Mouse (Mus musculus) midbrain, embryonic 12.5 days (tissue): Measurements from ENCODE around the gene Tnfrsf1a. TPM values are rescaled to one million over a fixed set of nuclear protein-coding genes. Genes with fewer than 3 reads are reported as not detected.

Experiments used
- ATAC-seq: fragments of 200-750 bp; cut with Nextera tagmentation; 2 replicates; pipeline ENCODE4 v1.8.0; 2017; ENCODE audit warnings: low read depth, moderate TSS enrichment, moderate library complexity; ENCODE audit not compliant: low FRiP score
- H3K27ac ChIP-seq: fragments of 300-500 bp; sonication (generic); replicated peaks from 2 replicates; pipeline ENCODE4 v1.5.1; 2016; ENCODE audit warnings: mild to moderate bottlenecking
- H3K27me3 ChIP-seq: fragments of 300-500 bp; sonication (generic); 2 replicates; pipeline ENCODE4 v1.6.1; 2016; ENCODE audit warnings: mild to moderate bottlenecking
- H3K36me3 ChIP-seq: fragments of 300-500 bp; sonication (generic); 2 replicates; pipeline ENCODE4 v1.6.1; 2016
- H3K4me1 ChIP-seq: fragments of 300-500 bp; sonication (generic); 2 replicates; pipeline ENCODE4 v1.6.1; 2016
- H3K4me2 ChIP-seq: fragments of 300-500 bp; sonication (generic); replicated peaks from 2 replicates; pipeline ENCODE4 v1.6.1; 2016; ENCODE audit warnings: mild to moderate bottlenecking, moderate library complexity
- H3K4me3 ChIP-seq: fragments of 300-500 bp; sonication (generic); 2 replicates; pipeline ENCODE4 v1.5.1; 2016; ENCODE audit warnings: mild to moderate bottlenecking
- H3K9ac ChIP-seq: fragments of 300-500 bp; sonication (generic); replicated peaks from 2 replicates; pipeline ENCODE4 v1.6.1; 2016; ENCODE audit warnings: mild to moderate bottlenecking, moderate library complexity
- H3K9me3 ChIP-seq: fragments of 300-500 bp; sonication (generic); 2 replicates; pipeline ENCODE4 v1.6.1; 2016; ENCODE audit warnings: mild to moderate bottlenecking
- WGBS: fragments of 180-500 bp; shearing (Covaris S2); methylation state at CpG from one replicate; pipeline ENCODE4 v1.1.7; 2016; 5-methylcytosine and 5-hydroxymethylcytosine counted together
- polyA plus RNA-seq: library from polyadenylated mRNA; unstranded; fragments of >200 nt; fragmentation: Nextera tagmentation; extraction: Ambion mirVana; gene quantifications from 2 replicates; pipeline ENCODE4 v1.2.1, GENCODE M21; 2016

The Tnfrsf1a gene
- polyA plus RNA-seq, 1 experiment from 2014 or later, result 22.8 TPM

DNA sequence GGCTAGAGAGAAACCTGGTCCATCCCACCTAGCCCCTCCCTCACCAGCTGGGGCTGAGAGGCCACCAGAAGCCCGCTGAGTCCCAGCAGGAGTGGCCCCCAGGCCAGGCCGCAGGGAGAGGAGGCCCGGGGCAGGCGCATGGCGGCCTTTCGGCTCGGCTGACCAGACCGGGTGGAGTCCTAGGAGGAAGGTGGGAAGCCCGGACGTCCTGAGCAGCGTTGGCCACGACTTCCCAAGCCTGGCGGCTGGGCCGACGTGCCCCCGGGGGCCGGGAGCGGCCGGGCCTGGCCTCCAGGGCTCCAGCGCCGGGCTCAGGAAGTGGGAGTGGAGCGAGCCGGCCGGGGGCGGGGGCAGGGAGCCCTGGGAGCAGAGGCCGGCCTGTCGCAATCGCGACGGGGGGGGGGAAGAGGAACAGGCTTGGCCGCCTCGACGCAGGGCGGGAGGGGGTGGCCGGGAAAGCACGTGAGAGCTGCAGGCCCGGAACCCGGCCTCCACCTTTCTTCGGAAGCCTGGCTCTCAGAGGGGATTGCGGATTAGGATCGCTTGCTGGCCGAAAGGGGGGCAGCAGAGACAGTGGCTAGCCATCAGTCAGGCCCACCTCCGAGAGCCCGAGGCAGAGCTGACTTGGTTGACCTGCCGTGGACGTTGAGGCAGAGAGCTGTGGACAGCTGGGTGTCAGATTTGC is 35.5 kb upstream of the Tnfrsf1a start, which contains the start of gene Ltbr:
TSS of gene Ltbr (minus strand) at position 340 of the 685 bp plus-strand sequence.
- H3K4me3 ChIP-seq, result peak within 1 kb of the TSS; percentile 43
- peak; percentile 60 for ATAC-seq
- peak within 1 kb of the TSS; percentile 71 for H3K9ac ChIP-seq
- H3K4me1 ChIP-seq, result peaks cover 23% of the 10 kb centered on the region
- peaks cover 16% of the 10 kb centered on the region; the same call in 1 of the 2 replicates for H3K27me3 ChIP-seq
- H3K36me3 ChIP-seq, result no peaks in the 10 kb centered on the region
- 2% methylated on average over 38 of the region's 46 CpGs for WGBS
- no peak within 1 kb of the TSS; the same call in 1 of the 2 replicates for H3K27ac ChIP-seq
- peak within 1 kb of the TSS; percentile 69 for H3K4me2 ChIP-seq
- no peaks in the 10 kb centered on the region for H3K9me3 ChIP-seq

DNA sequence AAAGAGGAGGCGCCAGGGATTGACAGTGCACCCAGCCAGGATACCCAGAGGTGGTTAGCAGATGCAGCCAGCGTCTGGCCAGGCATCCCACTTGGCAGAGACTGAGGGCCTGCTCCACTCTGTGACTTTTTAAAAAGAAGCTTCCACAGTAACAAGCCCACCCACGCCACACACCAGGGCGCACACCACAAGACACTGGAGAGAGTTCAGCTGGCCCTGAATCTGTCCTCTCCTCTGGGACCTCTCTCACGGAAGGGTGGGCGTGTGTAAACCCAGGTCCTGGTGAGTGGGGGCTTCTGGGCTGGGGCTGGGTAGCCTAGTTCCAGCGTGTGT is 35.0 kb upstream of the Tnfrsf1a start:
- H3K27me3 ChIP-seq, result peaks cover 22% of the 10 kb centered on the region
- peak overlapping the region; percentile 71 for H3K9ac ChIP-seq
- no peaks in the 10 kb centered on the region for H3K9me3 ChIP-seq
- ATAC-seq, result no peak; the same call in 1 of the 2 replicates
- H3K4me2 ChIP-seq, result peak overlapping the region; percentile 69
- peak overlapping the region; percentile 43 for H3K4me3 ChIP-seq
- peaks cover 18% of the 10 kb centered on the region for H3K4me1 ChIP-seq
- 41% methylated on average over 7 of the region's 7 CpGs for WGBS
- H3K27ac ChIP-seq, result no peak overlapping the region
- H3K36me3 ChIP-seq, result no peaks in the 10 kb centered on the region

DNA sequence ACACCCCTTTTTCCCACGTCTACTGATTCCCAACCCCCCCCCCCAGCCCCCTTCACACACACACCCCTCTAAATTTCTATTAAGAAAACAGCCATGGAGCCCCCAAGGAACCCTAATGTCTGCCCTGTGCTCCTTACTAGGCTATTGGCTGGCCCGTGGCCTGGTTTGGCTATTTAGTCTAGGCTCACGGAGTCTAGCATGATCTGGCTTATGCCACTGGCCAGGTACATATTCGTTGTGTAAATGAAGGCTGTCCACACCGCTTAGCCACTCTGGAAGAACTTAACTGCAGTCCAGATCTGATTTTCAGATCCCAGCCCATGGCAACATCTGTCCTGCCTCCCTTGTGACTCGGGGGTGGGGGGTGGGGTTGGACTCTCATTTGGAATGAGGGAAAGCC is 34.4 kb upstream of the Tnfrsf1a start:
- 84% methylated on average over 6 of the region's 6 CpGs for WGBS
- no peak overlapping the region for H3K4me3 ChIP-seq
- H3K27me3 ChIP-seq, result peaks cover 27% of the 10 kb centered on the region
- H3K9ac ChIP-seq, result no peak overlapping the region
- H3K27ac ChIP-seq, result no peak overlapping the region
- peaks cover 15% of the 10 kb centered on the region for H3K4me1 ChIP-seq
- ATAC-seq, result no peak
- H3K36me3 ChIP-seq, result no peaks in the 10 kb centered on the region
- no peaks in the 10 kb centered on the region for H3K9me3 ChIP-seq
- no peak overlapping the region for H3K4me2 ChIP-seq

DNA sequence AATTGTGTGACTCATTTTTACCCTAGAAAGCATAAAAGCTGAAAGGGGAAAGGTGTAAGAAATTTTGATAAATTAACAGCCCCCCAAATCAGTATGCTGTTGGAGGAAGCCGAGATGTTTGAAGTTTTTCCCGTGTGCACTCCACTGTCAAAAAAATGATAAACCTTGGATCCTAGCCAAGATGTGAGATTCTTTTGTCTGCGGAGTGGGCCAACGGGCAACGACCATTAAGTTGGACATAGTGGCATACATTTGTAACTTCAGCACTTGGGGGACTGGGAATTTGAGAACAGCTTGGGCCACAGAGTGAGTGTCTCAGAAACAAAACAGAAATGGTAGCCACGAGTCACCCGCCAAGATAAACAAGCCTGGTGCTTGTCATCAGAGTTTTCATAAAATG is 32.1 kb upstream of the Tnfrsf1a start:
- Histone ChIP-seq H3K4me1 (peaks cover 22% of the 10 kb centered on the region), H3K9ac (no peak overlapping the region), H3K9me3 (no peaks in the 10 kb centered on the region), H3K4me2 (no peak overlapping the region), H3K27ac (no peak overlapping the region), H3K4me3 (no peak overlapping the region), H3K27me3 (peaks cover 50% of the 10 kb centered on the region), H3K36me3 (no peaks in the 10 kb centered on the region)
- WGBS, result 80% methylated on average over 7 of the region's 7 CpGs
- ATAC-seq, result no peak

DNA sequence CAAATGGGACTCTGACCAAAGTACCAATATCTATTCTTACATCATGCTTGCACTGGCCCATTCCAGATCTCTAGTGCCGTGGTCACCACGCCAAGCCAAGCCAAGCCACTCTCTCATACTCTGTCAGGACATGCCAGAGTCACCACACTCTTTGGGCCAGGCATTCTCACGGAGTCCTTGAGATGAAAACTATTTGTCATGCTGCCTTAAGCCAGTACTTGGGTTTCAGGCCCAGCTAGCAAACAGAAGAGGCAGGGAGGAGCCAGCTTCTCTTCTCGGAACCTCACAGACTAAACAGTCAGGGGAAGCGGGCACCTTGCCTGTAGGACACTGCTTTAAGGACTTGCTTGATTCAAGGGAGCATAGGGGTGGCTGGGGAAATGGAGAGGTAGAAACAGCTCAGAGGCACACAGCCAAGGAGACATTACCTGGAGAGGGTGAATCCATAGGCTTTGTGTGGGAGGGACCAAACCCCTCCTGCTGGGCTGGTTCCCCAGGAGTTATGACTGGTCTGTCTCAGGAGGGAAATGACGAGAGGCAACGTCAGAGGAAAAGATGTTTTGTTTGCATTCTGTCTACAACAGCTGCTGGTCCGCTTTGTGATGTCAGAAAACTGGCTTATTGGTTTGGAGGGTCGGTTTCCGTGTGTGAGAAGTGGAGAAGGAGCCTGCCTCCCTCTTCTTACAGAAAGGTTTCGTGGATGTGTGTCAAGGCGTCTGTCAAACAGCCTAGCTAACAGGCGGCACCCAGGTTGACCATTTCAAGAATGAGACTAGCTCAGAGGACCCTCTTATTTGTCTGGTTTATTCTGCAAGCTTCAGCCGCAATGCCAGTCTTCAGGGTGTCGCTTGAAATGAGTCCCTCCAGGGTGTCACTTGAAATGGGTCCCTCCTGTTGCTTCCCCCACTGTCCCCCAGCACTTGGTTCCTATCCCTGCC is 29.9 kb upstream of the Tnfrsf1a start:
- Histone ChIP-seq H3K27me3 (peaks cover 65% of the 10 kb centered on the region), H3K4me3 (no peak overlapping the region), H3K4me2 (no peak overlapping the region), H3K27ac (no peak overlapping the region), H3K36me3 (no peaks in the 10 kb centered on the region), H3K4me1 (peaks cover 9% of the 10 kb centered on the region), H3K9me3 (no peaks in the 10 kb centered on the region), H3K9ac (no peak overlapping the region)
- no peak for ATAC-seq
- WGBS, result 65% methylated on average over 15 of the region's 15 CpGs

DNA sequence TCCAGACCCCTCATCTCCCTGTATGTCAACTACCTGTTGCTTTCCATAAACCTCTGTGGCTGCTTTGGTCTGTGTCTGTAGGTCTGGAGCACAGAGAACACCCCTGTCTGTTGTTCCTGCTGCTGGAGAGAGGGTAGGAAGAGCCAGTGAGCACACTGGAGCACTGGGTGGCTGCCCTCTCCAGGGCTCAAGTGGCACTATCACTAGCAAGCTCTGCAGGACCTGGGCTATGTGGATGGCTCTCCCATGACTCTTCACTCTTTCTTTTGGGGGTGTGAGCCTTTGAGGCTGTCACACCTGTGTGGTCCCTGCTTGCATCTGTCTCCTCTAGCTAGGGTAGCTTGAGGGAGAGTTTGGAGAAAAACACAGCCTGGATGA is 29.3 kb upstream of the Tnfrsf1a start:
- Histone ChIP-seq H3K4me3 (no peak overlapping the region), H3K27me3 (peaks cover 62% of the 10 kb centered on the region), H3K9me3 (no peaks in the 10 kb centered on the region), H3K4me1 (peaks cover 6% of the 10 kb centered on the region; the same call in 1 of the 2 replicates), H3K4me2 (no peak overlapping the region), H3K27ac (no peak overlapping the region), H3K36me3 (no peaks in the 10 kb centered on the region), H3K9ac (no peak overlapping the region)
- ATAC-seq, result no peak

DNA sequence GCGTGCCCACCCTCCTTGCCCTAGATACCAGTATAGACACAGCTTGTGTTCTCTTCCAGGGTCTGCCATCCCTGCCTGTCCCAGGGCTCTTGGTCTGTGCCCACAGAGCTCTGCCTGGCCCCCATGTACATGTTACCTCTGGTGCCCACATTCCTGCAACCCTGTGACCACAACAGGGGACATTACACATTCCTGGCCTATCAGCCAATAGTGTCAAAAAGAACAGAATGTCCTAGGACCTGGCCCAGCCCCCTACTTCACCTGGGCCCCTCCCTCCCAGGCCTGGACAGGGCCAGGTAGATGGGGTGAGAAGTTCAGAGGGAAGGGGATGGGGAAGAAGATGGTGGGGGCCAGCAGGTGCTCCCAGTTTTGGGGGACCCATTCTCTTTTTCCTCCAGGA is 28.8 kb upstream of the Tnfrsf1a start, which contains the start of gene Scnn1a:
TSS of gene Scnn1a (plus strand) at position 337 of the 400 bp plus-strand sequence.
- Histone ChIP-seq H3K9ac (no peak within 1 kb of the TSS), H3K4me1 (peaks cover 6% of the 10 kb centered on the region; the same call in 1 of the 2 replicates), H3K27me3 (peaks cover 62% of the 10 kb centered on the region), H3K4me2 (no peak within 1 kb of the TSS), H3K9me3 (no peaks in the 10 kb centered on the region), H3K36me3 (no peaks in the 10 kb centered on the region), H3K27ac (no peak within 1 kb of the TSS), H3K4me3 (no peak within 1 kb of the TSS)
- WGBS, result 71% methylated on average over 1 of the region's 1 CpGs
- no peak for ATAC-seq

DNA sequence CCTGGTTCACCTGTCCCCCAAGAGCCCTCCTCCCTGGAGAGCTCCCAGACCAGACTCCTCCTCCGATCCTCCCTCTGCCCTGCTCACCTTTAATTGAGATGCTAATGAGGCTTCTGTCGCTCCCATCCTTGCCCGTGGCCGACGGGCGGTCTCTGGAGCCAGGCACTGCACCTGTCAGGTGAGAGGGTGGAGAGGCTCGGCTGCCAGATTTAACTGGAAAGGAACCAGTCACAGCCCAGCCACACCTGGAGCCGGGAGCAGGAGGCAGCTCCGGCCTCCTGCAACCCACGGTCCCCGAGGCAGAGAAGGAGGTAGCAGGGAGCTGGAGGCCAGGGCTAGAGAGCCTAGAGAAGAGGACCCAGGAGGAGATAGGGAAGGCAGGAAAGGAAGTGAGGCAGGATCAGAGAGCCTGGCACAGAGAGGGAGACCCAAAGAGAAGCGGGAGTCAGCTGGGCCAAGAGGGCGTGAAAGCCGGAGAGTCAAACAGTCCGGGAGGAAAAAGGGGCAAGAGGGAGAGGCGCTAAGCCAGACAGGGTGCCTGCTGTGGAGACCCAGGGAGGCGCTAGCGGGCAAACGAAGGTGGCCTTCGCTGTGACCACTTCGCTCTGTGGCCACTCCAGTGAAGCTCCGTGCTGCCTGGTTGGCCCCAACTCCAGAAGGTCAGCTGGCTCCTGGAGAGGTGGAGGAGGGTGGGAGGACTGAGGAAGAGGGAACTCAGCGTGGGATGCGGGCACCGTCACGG is 27.9 kb upstream of the Tnfrsf1a start:
- H3K4me2 ChIP-seq, result no peak overlapping the region
- no peak overlapping the region for H3K4me3 ChIP-seq
- peaks cover 59% of the 10 kb centered on the region for H3K27me3 ChIP-seq
- no peak for ATAC-seq
- no peaks in the 10 kb centered on the region for H3K9me3 ChIP-seq
- 9% methylated on average over 26 of the region's 26 CpGs for WGBS
- peaks cover 6% of the 10 kb centered on the region; the same call in 1 of the 2 replicates for H3K4me1 ChIP-seq
- H3K9ac ChIP-seq, result no peak overlapping the region
- no peaks in the 10 kb centered on the region for H3K36me3 ChIP-seq
- no peak overlapping the region for H3K27ac ChIP-seq

DNA sequence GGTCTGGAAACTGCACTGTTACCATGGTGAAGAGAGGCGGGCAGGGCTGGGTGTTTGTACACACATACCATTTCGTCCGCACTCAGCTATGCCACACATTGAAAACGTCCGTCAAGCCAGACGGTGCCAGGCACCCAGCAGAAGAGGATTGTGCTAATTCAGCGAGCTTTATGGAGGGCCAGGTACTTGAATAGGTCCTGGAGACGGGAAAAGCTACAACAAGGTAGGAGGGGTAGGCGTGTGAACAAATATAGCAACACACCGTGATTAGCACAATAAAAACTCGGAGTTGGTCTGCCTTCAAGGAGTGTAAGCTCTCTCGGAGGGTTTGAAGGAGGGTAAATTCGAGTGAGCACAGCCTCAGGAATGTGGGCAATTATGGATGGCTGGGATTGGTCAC is 26.4 kb upstream of the Tnfrsf1a start:
- no peak for ATAC-seq
- Histone ChIP-seq H3K4me1 (peaks cover 6% of the 10 kb centered on the region; the same call in 1 of the 2 replicates), H3K36me3 (no peaks in the 10 kb centered on the region), H3K4me3 (no peak overlapping the region), H3K4me2 (no peak overlapping the region), H3K27ac (no peak overlapping the region), H3K27me3 (peaks cover 57% of the 10 kb centered on the region), H3K9me3 (no peaks in the 10 kb centered on the region), H3K9ac (no peak overlapping the region)
- WGBS, result 65% methylated on average over 13 of the region's 13 CpGs

DNA sequence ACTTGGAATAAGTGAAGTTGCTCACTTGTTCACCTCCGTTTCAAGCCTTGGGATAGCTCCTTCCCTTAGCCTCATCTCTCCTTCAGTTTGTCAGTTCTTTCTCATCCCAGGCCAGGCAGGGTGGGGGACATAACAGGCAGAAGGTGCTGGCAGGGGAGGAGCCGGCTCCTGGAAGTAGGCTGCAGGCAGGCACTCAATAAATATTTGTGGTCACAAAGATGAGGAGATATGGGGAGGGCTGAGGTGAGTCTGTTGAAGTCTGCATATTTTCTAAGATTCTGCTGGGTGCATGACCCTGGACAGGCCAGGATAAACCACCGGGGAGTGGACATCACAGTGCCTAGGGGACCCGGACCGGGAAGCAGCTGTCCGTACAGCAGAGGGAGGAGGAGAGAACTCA is 25.6 kb upstream of the Tnfrsf1a start:
- Histone ChIP-seq H3K4me2 (no peak overlapping the region), H3K4me1 (peaks cover 6% of the 10 kb centered on the region; the same call in 1 of the 2 replicates), H3K9ac (no peak overlapping the region), H3K4me3 (no peak overlapping the region), H3K9me3 (no peaks in the 10 kb centered on the region), H3K27me3 (peaks cover 54% of the 10 kb centered on the region), H3K27ac (no peak overlapping the region), H3K36me3 (no peaks in the 10 kb centered on the region)
- WGBS, result 78% methylated on average over 6 of the region's 6 CpGs
- ATAC-seq, result no peak

DNA sequence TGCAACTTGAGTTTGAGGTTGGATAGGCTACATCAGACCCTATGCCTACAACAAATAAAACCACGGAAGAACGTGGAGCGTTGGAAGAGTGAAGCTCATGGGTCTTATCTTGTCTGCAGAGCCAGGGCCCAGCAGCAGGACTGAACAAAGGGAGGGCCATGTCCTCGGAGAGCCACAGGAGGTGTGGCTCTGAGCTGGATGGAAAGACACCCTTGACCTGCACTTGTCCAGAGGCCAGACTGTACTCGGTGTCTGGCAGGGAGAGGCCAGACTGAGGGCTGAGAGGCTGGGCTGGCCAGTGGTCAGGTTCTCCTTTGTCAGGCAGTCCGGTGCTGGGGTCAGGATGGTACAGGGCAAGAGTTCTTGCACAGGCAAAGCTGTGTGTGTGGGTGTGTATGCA is 23.8 kb upstream of the Tnfrsf1a start:
- Histone ChIP-seq H3K4me1 (peaks cover 6% of the 10 kb centered on the region; the same call in 1 of the 2 replicates), H3K9ac (no peak overlapping the region), H3K27ac (no peak overlapping the region), H3K4me2 (no peak overlapping the region), H3K4me3 (no peak overlapping the region), H3K9me3 (no peaks in the 10 kb centered on the region), H3K36me3 (no peaks in the 10 kb centered on the region), H3K27me3 (peaks cover 36% of the 10 kb centered on the region)
- ATAC-seq, result no peak
- WGBS, result 72% methylated on average over 6 of the region's 6 CpGs
